Mouse (Mus musculus) embryonic facial prominence, embryonic 13.5 days (tissue): ENCODE results near the gene Itgb2. TPM values are rescaled to one million over a fixed set of nuclear protein-coding genes. Genes with fewer than 3 reads are reported as not detected.
A peak's percentile ranks its signal among the peaks of the same experiment; 100 is the strongest.

Experiments
- ATAC-seq: fragments of 200-750 bp; cut with Nextera tagmentation; 2 replicates; pipeline ENCODE4 v1.8.0; 2017; ENCODE audit warnings: low read depth; ENCODE audit not compliant: insufficient number of reproducible peaks, insufficient read depth, low FRiP score, low TSS enrichment
- H3K27ac ChIP-seq: fragments of 300-500 bp; sonication (generic); 2 replicates; pipeline ENCODE4 v1.5.1; 2015; ENCODE audit warnings: moderate library complexity, mild to moderate bottlenecking, inconsistent platforms
- H3K27me3 ChIP-seq: fragments of 300-500 bp; sonication (generic); 2 replicates; pipeline ENCODE4 v1.6.1; 2015; ENCODE audit warnings: mild to moderate bottlenecking, inconsistent platforms
- H3K36me3 ChIP-seq: fragments of 300-500 bp; sonication (generic); 2 replicates; pipeline ENCODE4 v1.6.1; 2015; ENCODE audit warnings: mild to moderate bottlenecking, inconsistent platforms
- H3K4me1 ChIP-seq: fragments of 300-500 bp; sonication (generic); 2 replicates; pipeline ENCODE4 v1.6.1; 2015; ENCODE audit warnings: inconsistent platforms
- H3K4me2 ChIP-seq: fragments of 300-500 bp; sonication (generic); 2 replicates; pipeline ENCODE4 v1.6.1; 2015; ENCODE audit warnings: moderate library complexity, mild to moderate bottlenecking, inconsistent platforms
- H3K4me3 ChIP-seq: fragments of 300-500 bp; sonication (generic); 2 replicates; pipeline ENCODE4 v1.5.1; 2015; ENCODE audit warnings: mild to moderate bottlenecking, inconsistent platforms
- H3K9ac ChIP-seq: fragments of 300-500 bp; sonication (generic); 2 replicates; pipeline ENCODE4 v1.6.1; 2015; ENCODE audit warnings: mild to moderate bottlenecking, inconsistent platforms
- H3K9me3 ChIP-seq: fragments of 300-500 bp; sonication (generic); 2 replicates; pipeline ENCODE4 v1.6.1; 2016; ENCODE audit warnings: inconsistent platforms
- WGBS: fragments of 180-500 bp; shearing (Covaris S2); methylation state at CpG from one replicate; pipeline ENCODE4 v1.1.7; 2015; ENCODE audit warnings: mixed read lengths; 5-methylcytosine and 5-hydroxymethylcytosine counted together
- polyA plus RNA-seq: library from polyadenylated mRNA; unstranded; fragments of >200 nt; fragmentation: Nextera tagmentation; extraction: Ambion mirVana; gene quantifications from 2 replicates; pipeline ENCODE4 v1.2.1, GENCODE M21; 2015

Gene Itgb2
- polyA plus RNA-seq, 1 experiment from 2014 or later: 1.3 TPM

- WGBS: 94% methylated on average over 6 of the region's 6 CpGs
- H3K4me1 ChIP-seq: peaks cover 9% of the 10 kb centered on the region; the same call in 1 of the 2 replicates
- no peaks in the 10 kb centered on the region for H3K27me3 ChIP-seq
- no peak overlapping the region for H3K4me3 ChIP-seq
- no peak for ATAC-seq
- H3K9ac ChIP-seq: no peak overlapping the region
- no peak overlapping the region for H3K4me2 ChIP-seq
- no peak overlapping the region for H3K27ac ChIP-seq
- peaks cover 79% of the 10 kb centered on the region for H3K36me3 ChIP-seq
- H3K9me3 ChIP-seq: no peaks in the 10 kb centered on the region
These were observed 25.9 kb upstream of the Itgb2 start for GRCm38 (mm10) chr10:77504143-77504542.

DNA sequence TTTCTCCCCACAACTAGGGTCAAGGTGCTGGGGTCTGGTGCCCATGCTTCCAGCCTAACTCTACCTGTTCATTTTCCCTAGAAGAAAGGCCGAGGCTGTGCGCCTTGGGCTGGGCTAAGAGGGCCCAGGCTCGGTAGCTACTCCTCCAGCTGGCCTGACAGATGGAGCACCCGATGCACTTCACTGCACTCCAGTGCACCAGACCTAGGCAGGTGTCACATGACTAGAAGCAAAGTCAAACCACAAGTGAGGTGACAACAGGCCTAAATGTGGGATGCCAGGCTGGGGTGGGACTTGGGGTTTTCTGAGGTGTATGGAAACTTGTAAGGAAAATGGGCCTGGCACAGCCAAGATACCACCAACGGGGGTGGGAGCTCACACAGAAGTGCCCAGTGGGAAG, 23.5 kb upstream of the Itgb2 start:
- H3K4me3 ChIP-seq: no peak overlapping the region
- peaks cover 81% of the 10 kb centered on the region for H3K36me3 ChIP-seq
- WGBS: 88% methylated on average over 5 of the region's 5 CpGs
- no peak overlapping the region for H3K9ac ChIP-seq
- H3K27ac ChIP-seq: no peak overlapping the region
- ATAC-seq: no peak
- H3K9me3 ChIP-seq: no peaks in the 10 kb centered on the region
- H3K27me3 ChIP-seq: no peaks in the 10 kb centered on the region
- peaks cover 12% of the 10 kb centered on the region for H3K4me1 ChIP-seq
- no peak overlapping the region for H3K4me2 ChIP-seq

DNA sequence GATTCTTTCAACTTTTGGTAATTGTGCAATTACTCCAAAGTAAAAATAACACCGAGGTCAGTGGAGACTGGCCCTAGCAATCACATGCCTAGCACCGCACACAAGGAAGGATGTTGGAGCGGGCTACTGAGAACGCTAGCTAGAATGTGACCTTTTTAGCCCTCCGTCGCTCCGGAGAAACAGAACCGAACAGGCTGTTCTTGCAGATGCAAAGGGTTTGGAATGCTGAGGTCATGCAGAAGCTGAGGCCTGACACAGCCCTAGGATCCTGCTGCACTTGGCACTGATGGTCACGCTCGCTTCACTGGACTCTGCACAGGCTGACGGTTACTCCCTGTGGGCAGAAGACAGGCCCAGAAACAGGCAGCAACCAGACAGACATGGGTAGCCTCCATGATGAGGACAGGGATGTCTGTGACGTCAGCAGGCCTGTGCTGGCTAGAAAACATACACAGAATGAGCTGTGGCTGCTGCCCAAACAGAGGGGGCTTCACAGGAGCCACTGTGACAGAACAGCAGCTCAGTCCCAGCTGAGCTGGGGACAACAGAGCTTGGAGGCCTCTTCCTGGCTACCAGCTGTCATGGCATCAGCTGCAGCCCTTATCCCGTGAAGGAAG, 23.0 kb upstream of the Itgb2 start:
- H3K4me3 ChIP-seq: no peak overlapping the region
- no peak overlapping the region for H3K4me2 ChIP-seq
- H3K9me3 ChIP-seq: no peaks in the 10 kb centered on the region
- H3K36me3 ChIP-seq: peaks cover 81% of the 10 kb centered on the region
- ATAC-seq: no peak
- peaks cover 12% of the 10 kb centered on the region for H3K4me1 ChIP-seq
- no peak overlapping the region for H3K9ac ChIP-seq
- H3K27ac ChIP-seq: no peak overlapping the region
- H3K27me3 ChIP-seq: no peaks in the 10 kb centered on the region
- 87% methylated on average over 13 of the region's 13 CpGs for WGBS

- no peaks in the 10 kb centered on the region for H3K27me3 ChIP-seq
- ATAC-seq: no peak
- H3K4me2 ChIP-seq: no peak overlapping the region
These were observed 22.3 kb upstream of the Itgb2 start for GRCm38 (mm10) chr10:77507779-77508178.

GRCm38 (mm10) chr10:77508744-77509143, 21.3 kb upstream of the Itgb2 start:
- 91% methylated on average over 3 of the region's 3 CpGs for WGBS
- H3K9me3 ChIP-seq: no peaks in the 10 kb centered on the region
- no peaks in the 10 kb centered on the region for H3K27me3 ChIP-seq
- H3K27ac ChIP-seq: no peak overlapping the region
- H3K4me2 ChIP-seq: no peak overlapping the region
- no peak for ATAC-seq
- peaks cover 12% of the 10 kb centered on the region for H3K4me1 ChIP-seq
- H3K9ac ChIP-seq: no peak overlapping the region
- peaks cover 82% of the 10 kb centered on the region for H3K36me3 ChIP-seq
- H3K4me3 ChIP-seq: no peak overlapping the region

More at GRCm38 (mm10) chr10:77507779-77508178, 22.3 kb upstream of the Itgb2 start:
- WGBS: 95% methylated on average over 4 of the region's 4 CpGs
- Histone ChIP-seq H3K36me3 (peaks cover 85% of the 10 kb centered on the region), H3K4me1 (peaks cover 12% of the 10 kb centered on the region), H3K9ac (no peak overlapping the region), H3K4me3 (no peak overlapping the region), H3K27ac (no peak overlapping the region), H3K9me3 (no peaks in the 10 kb centered on the region)

DNA sequence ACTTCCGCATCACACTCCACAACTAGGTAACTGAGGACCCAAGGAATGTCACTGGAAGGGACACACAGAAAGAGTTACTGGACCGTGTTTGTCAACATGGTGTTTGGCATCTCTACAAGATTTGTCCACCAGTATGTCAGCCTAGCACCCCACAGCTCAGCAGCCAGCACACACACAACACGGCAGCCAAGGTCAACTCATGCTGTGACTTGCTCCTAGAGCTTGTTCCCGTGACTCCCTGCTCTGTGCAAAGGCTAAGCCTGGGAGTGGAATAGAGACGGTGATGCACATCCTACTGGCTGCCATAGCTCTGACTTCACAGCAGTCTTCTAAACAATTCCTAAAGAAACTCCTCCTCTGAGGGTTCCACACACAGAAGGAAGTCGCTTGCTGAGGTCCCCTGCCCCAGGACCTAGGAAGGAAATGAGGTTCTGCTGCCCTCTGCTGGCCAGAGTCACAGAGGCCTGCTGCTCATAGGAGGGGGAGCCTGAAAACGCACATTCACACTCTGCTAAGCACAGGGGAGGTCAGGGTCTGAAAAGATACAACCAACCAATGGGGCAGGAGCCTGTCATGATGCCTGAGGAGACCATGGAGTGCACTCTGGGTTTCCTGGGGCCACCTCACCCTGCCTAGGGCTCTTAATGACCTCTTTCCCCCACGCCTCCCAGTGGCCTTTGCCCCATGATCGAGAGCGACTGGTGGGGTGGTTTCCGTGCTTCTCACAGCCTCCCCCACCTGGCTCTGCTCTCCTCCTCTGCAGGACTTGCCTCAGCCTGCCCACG, 20.5 kb upstream of the Itgb2 start:
- H3K4me1 ChIP-seq: peaks cover 18% of the 10 kb centered on the region
- H3K4me2 ChIP-seq: no peak overlapping the region
- no peak overlapping the region for H3K4me3 ChIP-seq
- H3K9me3 ChIP-seq: no peaks in the 10 kb centered on the region
- peaks cover 85% of the 10 kb centered on the region for H3K36me3 ChIP-seq
- peak overlapping the region; percentile 54 for H3K9ac ChIP-seq
- no peaks in the 10 kb centered on the region for H3K27me3 ChIP-seq
- H3K27ac ChIP-seq: no peak overlapping the region
- 0 out of 2 replicates have a peak, but pooled peaks have one; percentile 28 for ATAC-seq
- WGBS: 43% methylated on average over 12 of the region's 12 CpGs

DNA sequence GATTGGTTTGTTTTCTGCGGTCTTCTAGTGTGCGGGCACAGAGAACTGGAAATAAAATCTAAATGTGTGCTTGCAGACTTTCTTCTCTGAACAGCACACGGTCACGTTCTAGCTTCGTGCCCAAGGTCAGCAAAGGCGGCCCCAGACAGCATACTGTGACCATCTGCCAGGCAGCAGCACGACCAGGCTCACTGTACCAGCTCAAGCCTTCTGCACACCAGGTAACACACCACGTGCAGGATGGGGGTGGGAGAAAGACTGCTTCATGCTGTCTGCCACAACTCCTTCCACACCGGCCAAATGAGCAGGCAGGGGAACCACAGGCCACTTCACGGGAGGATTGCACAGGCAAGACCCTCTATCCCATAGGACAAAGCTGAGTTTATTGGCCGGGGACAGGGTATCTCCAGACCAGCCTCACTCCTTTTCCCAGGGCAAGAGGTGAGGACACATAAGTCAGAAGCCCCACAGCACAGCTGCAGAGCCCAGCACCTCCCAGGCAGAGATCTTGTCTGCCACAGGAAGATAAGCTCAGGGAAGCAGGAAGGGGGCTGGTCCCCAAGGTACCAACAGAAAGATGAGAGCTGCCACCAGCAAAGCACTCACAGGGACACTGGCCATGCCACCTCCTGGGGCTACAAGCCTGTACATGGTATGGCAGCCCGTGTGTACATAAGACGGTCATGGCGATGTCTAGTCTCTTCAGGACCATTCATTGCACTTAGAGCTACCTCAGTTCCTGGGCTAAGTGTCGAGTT, 19.6 kb upstream of the Itgb2 start:
- 77% methylated on average over 15 of the region's 15 CpGs for WGBS
- no peak overlapping the region for H3K27ac ChIP-seq
- no peak overlapping the region for H3K9ac ChIP-seq
- no peak overlapping the region for H3K4me3 ChIP-seq
- H3K27me3 ChIP-seq: no peaks in the 10 kb centered on the region
- peaks cover 24% of the 10 kb centered on the region for H3K4me1 ChIP-seq
- H3K9me3 ChIP-seq: no peaks in the 10 kb centered on the region
- no peak overlapping the region for H3K4me2 ChIP-seq
- peaks cover 83% of the 10 kb centered on the region for H3K36me3 ChIP-seq
- ATAC-seq: no peak

DNA sequence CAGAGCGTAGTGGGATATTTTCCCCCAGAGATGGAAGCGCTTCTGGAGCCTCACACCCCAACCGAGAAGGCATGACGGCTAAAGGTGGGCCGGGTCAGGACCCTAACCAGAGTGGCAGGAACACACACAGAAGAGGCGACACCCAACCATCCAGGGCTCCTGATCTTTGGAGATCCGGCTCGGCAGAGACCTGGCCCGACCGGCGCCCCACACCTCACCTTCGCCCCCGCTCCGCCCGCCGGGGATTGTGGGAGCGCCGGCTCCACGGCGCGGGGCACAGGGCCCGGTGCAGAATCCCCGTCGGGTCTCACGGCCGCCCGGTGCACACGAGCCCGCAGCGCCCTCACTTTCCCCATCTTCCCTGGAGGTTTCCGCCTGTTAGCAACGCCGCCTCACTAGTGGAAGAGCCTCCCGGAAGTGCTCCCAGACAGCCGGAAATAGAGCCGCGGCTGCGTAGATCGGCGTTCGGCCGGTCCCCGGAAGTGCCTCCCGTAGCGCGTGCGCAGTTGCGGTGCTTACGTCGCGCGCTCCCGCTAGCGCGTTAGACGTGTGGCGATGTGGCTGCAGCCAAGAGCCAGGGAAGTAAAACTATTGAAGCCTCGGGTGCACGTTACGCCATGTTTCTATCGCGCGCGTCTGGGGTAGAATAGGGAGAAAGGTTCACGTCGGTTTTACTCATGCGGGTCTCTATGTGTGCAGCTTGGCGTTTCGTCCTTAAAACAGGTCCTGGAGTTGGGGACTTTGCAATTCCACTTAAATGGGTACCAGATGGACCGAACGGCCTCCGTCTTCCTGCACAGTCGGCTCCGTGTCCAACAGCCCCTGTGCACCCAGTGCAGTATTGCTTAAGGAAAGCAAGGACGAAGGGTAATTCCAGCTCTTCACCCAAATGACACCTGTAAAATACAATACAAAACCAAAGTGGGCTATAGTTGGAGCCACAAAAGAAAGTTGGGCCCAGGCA, 14.4 kb upstream of the Itgb2 start, which contains the start of gene Fam207a:
Gene Fam207a (minus strand): TSS at position 401 of the 964 bp plus-strand sequence.
- Histone ChIP-seq H3K9ac (peak within 1 kb of the TSS; percentile 92), H3K27me3 (no peaks in the 10 kb centered on the region), H3K27ac (peak within 1 kb of the TSS; percentile 87), H3K36me3 (peaks cover 34% of the 10 kb centered on the region), H3K4me3 (peak within 1 kb of the TSS; percentile 91), H3K4me2 (peak within 1 kb of the TSS; percentile 91), H3K4me1 (peaks cover 28% of the 10 kb centered on the region), H3K9me3 (no peaks in the 10 kb centered on the region)
- under 1% methylated on average over 75 of the region's 75 CpGs for WGBS
- ATAC-seq: peak; percentile 80

DNA sequence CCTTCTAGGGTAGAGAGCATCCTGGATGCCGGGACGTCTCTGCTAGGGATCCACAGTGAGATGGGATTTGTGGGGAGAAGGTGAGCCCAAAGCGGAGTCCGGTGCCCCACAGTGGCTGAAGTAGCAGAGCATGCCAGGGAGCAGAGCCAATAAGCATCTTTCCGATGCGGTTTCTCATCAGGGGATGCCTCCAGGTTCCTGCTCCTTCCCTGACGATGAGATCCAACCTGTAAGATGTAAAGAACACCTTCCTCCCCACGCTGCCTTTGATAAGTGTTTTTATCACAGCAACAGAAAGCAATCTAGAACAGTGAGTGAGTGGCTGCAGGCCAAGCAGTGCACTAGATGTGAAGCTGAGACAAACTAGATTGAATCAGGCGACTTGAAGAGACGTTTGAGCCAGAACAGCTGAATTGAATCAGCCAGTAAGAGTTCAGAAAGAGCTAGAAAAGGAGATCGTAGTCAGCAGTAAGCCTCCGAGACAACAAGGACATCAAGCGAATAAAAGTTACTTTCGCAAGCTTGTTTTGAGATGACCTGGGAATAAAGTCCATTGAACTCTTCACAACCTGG, 13.6 kb upstream of the Itgb2 start:
- ATAC-seq: no peak
- WGBS: 29% methylated on average over 14 of the region's 14 CpGs
- peak overlapping the region; percentile 87 for H3K27ac ChIP-seq

GRCm38 (mm10) chr10:77517066-77517620, 12.9 kb upstream of the Itgb2 start:
- Histone ChIP-seq H3K4me3 (no peak overlapping the region; the same call in 1 of the 2 replicates), H3K36me3 (peaks cover 20% of the 10 kb centered on the region), H3K9me3 (no peaks in the 10 kb centered on the region), H3K27ac (peak overlapping the region; percentile 87; the same call in 1 of the 2 replicates), H3K9ac (peak overlapping the region; percentile 92; the same call in 1 of the 2 replicates), H3K4me2 (peak overlapping the region; percentile 91), H3K27me3 (no peaks in the 10 kb centered on the region), H3K4me1 (peaks cover 31% of the 10 kb centered on the region)
- no peak for ATAC-seq
- 20% methylated on average over 20 of the region's 20 CpGs for WGBS

More for the DNA sequence above, 13.6 kb upstream of the Itgb2 start:
- Histone ChIP-seq H3K9me3 (no peaks in the 10 kb centered on the region), H3K4me3 (peak overlapping the region; percentile 91), H3K4me2 (peak overlapping the region; percentile 91), H3K36me3 (peaks cover 26% of the 10 kb centered on the region), H3K27me3 (no peaks in the 10 kb centered on the region), H3K9ac (peak overlapping the region; percentile 92), H3K4me1 (peaks cover 28% of the 10 kb centered on the region)
